In the genomic region with DNA sequence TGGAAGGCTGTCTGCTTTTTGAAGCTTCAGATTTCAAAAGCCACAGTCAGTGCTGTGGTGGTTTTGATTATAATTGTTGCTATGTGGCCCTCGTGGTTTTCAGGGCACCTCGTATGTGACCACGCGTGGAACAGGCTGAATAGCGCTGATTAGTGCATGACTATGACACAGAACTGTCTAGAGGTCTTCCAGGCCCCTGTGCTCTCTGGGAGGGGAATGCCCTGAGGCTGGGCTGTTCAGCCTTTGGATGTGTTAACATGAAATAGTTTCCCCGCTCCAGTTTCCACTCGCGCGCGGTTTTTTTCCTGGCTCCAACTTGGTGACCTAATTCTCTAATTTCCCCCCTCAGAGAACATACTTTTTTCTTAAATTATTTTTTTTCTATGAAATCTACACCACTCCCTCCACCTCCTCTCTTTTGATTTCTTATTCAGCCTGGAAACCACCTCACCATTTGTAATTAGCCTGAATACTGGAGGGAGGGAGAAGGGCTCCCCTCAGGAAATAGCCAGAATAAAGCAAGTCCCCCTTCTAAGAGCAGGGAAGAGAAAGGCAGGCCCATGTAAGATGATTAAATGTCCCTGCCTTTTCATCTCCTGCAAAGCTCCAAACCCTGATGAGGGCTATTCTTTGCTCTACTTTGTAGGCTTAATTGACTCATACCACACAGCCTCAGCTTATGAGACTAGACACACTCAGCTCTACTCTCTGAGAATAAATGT, we compare ENCODE assay signal across 8 mouse cellular contexts.
A peak's percentile ranks its signal among the peaks of the same experiment; 100 is the strongest.
DNase-seq lines count a peak whose midpoint lies in the region; ATAC-seq lines count a peak whose summit lies in the region.

No protein-coding gene starts in this region.

- H3K9ac ChIP-seq in forebrain, embryonic 14.5 days (ENCODE audit: low read length), result no peak overlapping the region
- H3K9ac ChIP-seq in midbrain, embryonic 11.5 days (ENCODE audit: low read length), result no peak overlapping the region

- H3K27me3 ChIP-seq in forebrain, embryonic 14.5 days (replicated peaks; ENCODE audit: control insufficient read depth, insufficient read depth, low read length), result no peaks in the 10 kb centered on the region
- no peaks in the 10 kb centered on the region for H3K27me3 ChIP-seq in midbrain, embryonic 11.5 days (ENCODE audit: control insufficient read depth, insufficient read depth, low read length)

- H3K4me1 ChIP-seq in forebrain, embryonic 14.5 days (ENCODE audit: control insufficient read depth, insufficient read depth, low read length), result peaks cover 4% of the 10 kb centered on the region; the same call in 1 of the 2 replicates
- no peaks in the 10 kb centered on the region for H3K4me1 ChIP-seq in midbrain, embryonic 11.5 days (ENCODE audit: control insufficient read depth, insufficient read depth, low read length)

- H3K36me3 ChIP-seq in forebrain, embryonic 14.5 days (ENCODE audit: control insufficient read depth, insufficient read depth, low read length), result no peaks in the 10 kb centered on the region
- no peaks in the 10 kb centered on the region for H3K36me3 ChIP-seq in midbrain, embryonic 11.5 days (ENCODE audit: control insufficient read depth, insufficient read depth, low read length)

- peak; percentile 84 for ATAC-seq in forebrain, embryonic 14.5 days
- ATAC-seq in midbrain, embryonic 11.5 days (ENCODE audit: low FRiP score), result peak; percentile 59; the same call in 1 of the 2 replicates

- H3K4me2 ChIP-seq in forebrain, embryonic 14.5 days (ENCODE audit: low read length), result peak overlapping the region; percentile 30
- no peak overlapping the region for H3K4me2 ChIP-seq in midbrain, embryonic 11.5 days

- intact Hi-C loops in heart, postnatal 25 days (cut with DNase I), result no loop called here

- no peaks in the 10 kb centered on the region for H3K9me3 ChIP-seq in forebrain, embryonic 14.5 days (replicated peaks; ENCODE audit: control insufficient read depth, low read length)
- no peaks in the 10 kb centered on the region for H3K9me3 ChIP-seq in midbrain, embryonic 11.5 days (ENCODE audit: control insufficient read depth, low read length)

- 8% methylated on average over 10 of the region's 10 CpGs for WGBS in forebrain, embryonic 14.5 days
- WGBS in midbrain, embryonic 11.5 days, result 60% methylated on average over 10 of the region's 10 CpGs

- H3K27ac ChIP-seq in forebrain, embryonic 14.5 days (ENCODE audit: low read depth, low read length), result peak overlapping the region; percentile 52; the same call in 1 of the 2 replicates
- no peak overlapping the region for H3K27ac ChIP-seq in midbrain, embryonic 11.5 days (ENCODE audit: low read depth, low read length)

- DNase-seq in heart, adult 11 months, result peak; percentile 84
- no peak for DNase-seq in heart, postnatal 4 days
- DNase-seq in NIH3T3 (ENCODE audit: low read depth), result peak; percentile 79
- peak; percentile 49 for DNase-seq in forebrain, embryonic 14.5 days (ENCODE audit: low spot score)
- DNase-seq in midbrain, embryonic 11.5 days (ENCODE audit: low spot score, missing footprints), result no peak
- DNase-seq in heart, postnatal 25 days (ENCODE audit: low spot score), result no peak
- DNase-seq in spleen, postnatal 14 days (ENCODE audit: low spot score in 2 of 2), result no peak
- no peak for DNase-seq in cerebellum, adult 8-10 months

- no peak overlapping the region for H3K4me3 ChIP-seq in forebrain, embryonic 14.5 days (ENCODE audit: low read depth, low read length)
- no peak overlapping the region for H3K4me3 ChIP-seq in midbrain, embryonic 11.5 days (ENCODE audit: low read depth, low read length)

Comparison
In these comparisons a context has a peak if more than half of its experiments do, and no peak if none do; other contexts are left out.
1. DNase-seq: peak in heart, adult 11 months (single experiment), NIH3T3 (single experiment) and forebrain, embryonic 14.5 days (single experiment); none in heart, postnatal 4 days (single experiment), midbrain, embryonic 11.5 days (single experiment), heart, postnatal 25 days (single experiment), spleen, postnatal 14 days (0 of 2) and cerebellum, adult 8-10 months (single experiment).